Mouse (Mus musculus) limb, embryonic 14.5 days (tissue): ENCODE results near the gene Ablim1. TPM values are rescaled to one million over a fixed set of nuclear protein-coding genes. Genes with fewer than 3 reads are reported as not detected.

Experiments used
- ATAC-seq: fragments of 200-750 bp; cut with Nextera tagmentation; 2 replicates; pipeline ENCODE4 v1.8.0; 2017; ENCODE audit warnings: low read depth, moderate number of reproducible peaks, moderate TSS enrichment; ENCODE audit not compliant: low FRiP score
- DNase-seq: peaks from one replicate; pipeline ENCODE4 v3.0.0-alpha.2; 2015; ENCODE audit warnings: low spot score
- H3K27ac ChIP-seq: fragments of 300-500 bp; sonication (generic); replicated peaks from 2 replicates; pipeline ENCODE4 v1.5.1; 2014; ENCODE audit warnings: low read depth, mild to moderate bottlenecking, low read length, moderate library complexity, mixed read lengths
- H3K27me3 ChIP-seq: fragments of 300-500 bp; sonication (generic); 2 replicates; pipeline ENCODE4 v1.6.1; 2014; ENCODE audit warnings: low read length, mixed read lengths; ENCODE audit not compliant: control insufficient read depth, insufficient read depth
- H3K36me3 ChIP-seq: fragments of 300-500 bp; sonication (generic); 2 replicates; pipeline ENCODE4 v1.6.1; 2014; ENCODE audit warnings: mild to moderate bottlenecking, low read length, moderate library complexity, mixed read lengths; ENCODE audit not compliant: control insufficient read depth, insufficient read depth
- H3K4me1 ChIP-seq: fragments of 300-500 bp; sonication (generic); 2 replicates; pipeline ENCODE4 v1.6.1; 2014; ENCODE audit warnings: antibody characterized with exemption, low read length, mixed read lengths; ENCODE audit not compliant: control insufficient read depth, insufficient read depth
- H3K4me2 ChIP-seq: fragments of 300-500 bp; sonication (generic); replicated peaks from 2 replicates; pipeline ENCODE4 v1.6.1; 2014; ENCODE audit warnings: low read depth, mild to moderate bottlenecking, low read length, moderate library complexity; ENCODE audit not compliant: severe bottlenecking
- H3K4me3 ChIP-seq: fragments of 300-500 bp; sonication (generic); replicated peaks from 2 replicates; pipeline ENCODE4 v1.5.1; 2014; ENCODE audit warnings: low read length
- H3K9ac ChIP-seq: fragments of 300-500 bp; sonication (generic); 2 replicates; pipeline ENCODE4 v1.6.1; 2014; ENCODE audit warnings: mild to moderate bottlenecking, low read depth, low read length, moderate library complexity; ENCODE audit not compliant: severe bottlenecking
- H3K9me3 ChIP-seq: fragments of 300-500 bp; sonication (generic); 2 replicates; pipeline ENCODE4 v1.6.1; 2016; ENCODE audit warnings: low read length; ENCODE audit not compliant: control insufficient read depth
- POLR2A ChIP-seq: fragments of 200-500 bp; IDR thresholded peaks from 2 replicates; pipeline ENCODE4 v1.8.0; 2012; ENCODE audit warnings: inconsistent platforms, mild to moderate bottlenecking, moderate library complexity, borderline replicate concordance; ENCODE audit not compliant: insufficient read depth, insufficient read length; ENCODE audit errors: extremely low read depth
- WGBS: fragments of 180-500 bp; shearing (Covaris S2); extraction: QIAGEN DNeasy Blood & Tissue Kit; methylation state at CpG from one replicate; pipeline ENCODE4 v1.1.7; 2014; 5-methylcytosine and 5-hydroxymethylcytosine counted together
- polyA plus RNA-seq, 2 experiments: library from polyadenylated mRNA; depleted of rRNA in 1 of 2; stranded (reverse) in 1 of 2; unstranded in 1 of 2; fragments of >200 nt; fragmentation: Nextera tagmentation in 1 of 2; extraction: Ambion mirVana in 1 of 2; gene quantifications; 2 replicates each; pipeline versions ENCODE4 v1.2.1 to v1.2.3; 2012 to 2014

The Ablim1 gene
- polyA plus RNA-seq, 2 experiments, result 30.6 to 76.9 TPM

GRCm38 (mm10) chr19:57124906-57125305 is 189.8 kb downstream of the Ablim1 start:
- H3K27ac ChIP-seq, result no peak overlapping the region
- H3K4me3 ChIP-seq, result no peak overlapping the region
- H3K4me1 ChIP-seq, result peaks cover 13% of the 10 kb centered on the region
- no peak for TF ChIP-seq POLR2A
- no peaks in the 10 kb centered on the region for H3K36me3 ChIP-seq
- no peaks in the 10 kb centered on the region for H3K9me3 ChIP-seq
- H3K9ac ChIP-seq, result no peak overlapping the region
- 68% methylated on average over 4 of the region's 4 CpGs for WGBS
- H3K4me2 ChIP-seq, result no peak overlapping the region
- H3K27me3 ChIP-seq, result no peaks in the 10 kb centered on the region
- ATAC-seq, result no peak
- no peak for DNase-seq

- Histone ChIP-seq H3K9ac (no peak overlapping the region), H3K9me3 (no peaks in the 10 kb centered on the region), H3K4me2 (no peak overlapping the region), H3K27me3 (no peaks in the 10 kb centered on the region), H3K4me3 (no peak overlapping the region), H3K36me3 (no peaks in the 10 kb centered on the region), H3K4me1 (peaks cover 20% of the 10 kb centered on the region), H3K27ac (0 out of 2 replicates have a peak overlapping the region, but pooled peaks have one; percentile 75)
- TF ChIP-seq POLR2A, result no peak
- ATAC-seq (no peak), DNase-seq (no peak)
- 67% methylated on average over 2 of the region's 2 CpGs for WGBS
Measured at GRCm38 (mm10) chr19:57124138-57124519, 190.6 kb downstream of the Ablim1 start.

GRCm38 (mm10) chr19:57123503-57124137 is 191.1 kb downstream of the Ablim1 start:
- no peak overlapping the region for H3K9ac ChIP-seq
- peak overlapping the region; percentile 75 for H3K27ac ChIP-seq

GRCm38 (mm10) chr19:57122261-57122660 is 192.5 kb downstream of the Ablim1 start:
- Histone ChIP-seq H3K4me2 (no peak overlapping the region), H3K4me1 (peaks cover 34% of the 10 kb centered on the region), H3K27ac (no peak overlapping the region), H3K36me3 (no peaks in the 10 kb centered on the region), H3K9me3 (no peaks in the 10 kb centered on the region), H3K9ac (no peak overlapping the region), H3K27me3 (no peaks in the 10 kb centered on the region), H3K4me3 (no peak overlapping the region)
- 90% methylated on average over 3 of the region's 3 CpGs for WGBS
- TF ChIP-seq POLR2A, result no peak
- DNase-seq (no peak), ATAC-seq (no peak)

More at GRCm38 (mm10) chr19:57123503-57124137, 191.1 kb downstream of the Ablim1 start:
- Histone ChIP-seq H3K4me2 (no peak overlapping the region), H3K36me3 (no peaks in the 10 kb centered on the region), H3K27me3 (no peaks in the 10 kb centered on the region), H3K4me1 (peaks cover 25% of the 10 kb centered on the region), H3K4me3 (no peak overlapping the region), H3K9me3 (no peaks in the 10 kb centered on the region)
- WGBS, result 41% methylated on average over 11 of the region's 11 CpGs
- ATAC-seq (no peak), DNase-seq (no peak)
- no peak for TF ChIP-seq POLR2A

GRCm38 (mm10) chr19:57121036-57121435 is 193.7 kb downstream of the Ablim1 start:
- no peak for DNase-seq
- 78% methylated on average over 4 of the region's 4 CpGs for WGBS
- TF ChIP-seq POLR2A, result no peak

More at GRCm38 (mm10) chr19:57121036-57121435, 193.7 kb downstream of the Ablim1 start:
- ATAC-seq, result no peak
- Histone ChIP-seq H3K36me3 (no peaks in the 10 kb centered on the region), H3K4me2 (no peak overlapping the region), H3K4me1 (peaks cover 42% of the 10 kb centered on the region), H3K27ac (no peak overlapping the region), H3K9ac (no peak overlapping the region), H3K27me3 (no peaks in the 10 kb centered on the region), H3K9me3 (no peaks in the 10 kb centered on the region), H3K4me3 (no peak overlapping the region)
